Mouse (Mus musculus): ENCODE measurements around the gene Ahnak2. TPM values are rescaled to one million over a fixed set of nuclear protein-coding genes. Genes with fewer than 3 reads are reported as not detected.

The Ahnak2 gene
- total RNA-seq, 4 experiments from 2014 or later, result 4.7 to 11.9 (median 8.2) TPM

GRCm38 (mm10) chr12:112760154-112760926 lies 42.1 kb downstream of the Ahnak2 start, which contains the start of gene Pld4:
Gene Pld4 (plus strand): TSS chr12:112760655.
- DNase-seq (ENCODE audit: low spot score in 2 of 2), result peak in 1 of 2 experiments; percentile 4

DNA sequence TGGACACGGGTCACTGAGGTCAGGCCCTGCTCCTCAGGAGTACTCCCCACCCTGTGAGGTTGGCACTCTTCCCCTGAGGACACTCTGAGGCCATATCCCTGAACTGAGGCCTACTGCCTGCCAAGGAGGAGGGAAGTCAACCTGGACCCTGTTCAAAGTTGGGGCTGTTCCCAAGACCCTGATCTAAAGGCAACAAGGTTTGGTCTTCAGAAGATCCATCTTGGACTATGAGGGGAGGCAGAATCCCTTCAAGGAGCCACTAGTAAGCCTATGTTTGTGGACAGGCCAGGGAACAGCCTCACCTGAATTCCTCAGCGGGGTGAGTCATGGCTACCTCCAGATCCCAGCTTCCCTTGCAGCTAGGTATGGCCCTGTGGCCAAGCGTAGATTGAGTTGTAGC lies 43.0 kb downstream of the Ahnak2 start:
- DNase-seq (ENCODE audit: low spot score in 2 of 2), result peak in 1 of 2 experiments; percentile 2

GRCm38 (mm10) chr12:112757896-112758295 lies 44.6 kb downstream of the Ahnak2 start:
- DNase-seq (ENCODE audit: low spot score in 2 of 2), result peak in 1 of 2 experiments; percentile 1

GRCm38 (mm10) chr12:112755900-112756299 lies 46.6 kb downstream of the Ahnak2 start:
- no peak for DNase-seq (ENCODE audit: low spot score in 2 of 2)

- no peak for DNase-seq (ENCODE audit: low spot score in 2 of 2)
Observed at GRCm38 (mm10) chr12:112752399-112752798, 50.1 kb downstream of the Ahnak2 start.

DNA sequence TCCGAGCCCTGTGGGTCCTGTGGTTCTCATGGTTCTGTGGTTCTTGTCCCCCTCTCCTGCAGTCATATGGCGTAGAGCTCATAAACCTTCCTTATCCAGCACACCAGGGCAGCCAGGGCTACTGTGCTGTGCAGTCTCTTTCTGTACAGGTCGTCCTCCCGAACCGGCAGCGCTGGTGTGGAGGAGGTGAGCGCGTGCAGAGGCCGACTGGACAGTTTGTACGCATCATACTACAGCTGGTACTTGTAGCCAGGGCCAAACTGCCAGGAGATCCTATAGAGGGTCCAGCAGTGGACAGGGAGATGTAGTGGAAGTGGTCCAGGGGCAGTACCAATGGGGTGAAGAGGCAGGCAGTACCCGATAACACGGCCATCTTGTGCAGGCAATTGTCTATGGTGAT lies 51.5 kb downstream of the Ahnak2 start:
- no peak for DNase-seq (ENCODE audit: low spot score in 2 of 2)

DNA sequence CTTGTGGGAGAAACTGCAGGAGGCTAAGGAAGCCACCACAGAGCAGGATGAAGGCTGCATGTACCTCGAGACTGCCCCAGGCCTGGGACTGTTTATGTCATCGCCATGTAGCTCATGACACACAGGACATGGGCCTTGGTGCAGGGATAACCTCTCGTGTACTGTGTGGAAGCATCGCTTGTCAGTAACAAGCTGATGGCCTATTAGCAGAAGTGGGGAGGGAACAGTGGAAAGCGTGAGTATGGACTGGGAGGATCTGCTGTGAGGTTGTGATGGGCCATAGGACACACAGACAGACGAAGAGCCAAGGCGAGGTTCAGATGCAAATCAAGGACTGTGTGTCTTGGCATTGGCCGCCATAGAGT lies 54.9 kb downstream of the Ahnak2 start:
- DNase-seq (ENCODE audit: low spot score in 2 of 2), result no peak

GRCm38 (mm10) chr12:112746808-112747605 lies 55.5 kb downstream of the Ahnak2 start:
- no peak for DNase-seq (ENCODE audit: low spot score in 2 of 2)

DNA sequence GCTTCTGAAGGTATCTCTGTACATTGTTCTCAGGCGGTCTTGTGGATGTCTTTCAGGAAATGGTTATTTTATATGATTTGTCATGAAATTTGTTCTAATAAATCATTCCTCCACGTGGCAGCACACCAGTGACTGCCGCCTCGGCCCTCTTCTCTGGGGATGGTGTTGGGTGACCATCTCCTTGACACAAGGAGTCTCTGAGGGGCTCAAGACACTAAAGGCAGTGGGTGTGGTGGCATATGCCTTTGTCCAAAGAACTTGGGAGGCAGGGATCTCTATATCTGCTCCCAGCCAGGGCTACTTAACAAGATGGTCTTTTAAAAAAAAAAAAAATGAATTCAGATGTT lies 56.0 kb downstream of the Ahnak2 start:
- no peak for DNase-seq (ENCODE audit: low spot score in 2 of 2)

DNA sequence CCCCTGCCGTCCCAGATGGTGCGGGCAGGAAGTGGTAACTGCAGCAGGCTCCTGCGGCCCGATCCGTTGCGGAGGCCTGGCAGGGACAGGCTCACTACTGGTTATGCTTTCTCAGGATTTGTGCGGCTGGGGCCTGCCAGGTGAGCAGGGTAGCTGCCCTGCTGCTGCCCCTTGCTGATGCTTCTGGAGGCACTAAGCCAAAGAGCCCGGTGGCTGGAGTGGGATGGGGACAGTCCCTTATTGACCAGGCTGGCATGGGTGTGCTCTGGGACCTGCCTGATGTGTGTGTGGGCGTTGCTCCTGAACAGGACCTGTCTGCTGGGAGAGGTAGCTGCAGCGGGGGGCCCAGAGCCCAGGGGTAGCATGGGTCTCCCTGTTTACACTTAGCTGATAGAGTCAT lies 56.7 kb downstream of the Ahnak2 start:
- DNase-seq (ENCODE audit: low spot score in 2 of 2), result no peak

- no peak for DNase-seq (ENCODE audit: low spot score in 2 of 2)
Observed at GRCm38 (mm10) chr12:112744891-112745580, 57.4 kb downstream of the Ahnak2 start.

DNA sequence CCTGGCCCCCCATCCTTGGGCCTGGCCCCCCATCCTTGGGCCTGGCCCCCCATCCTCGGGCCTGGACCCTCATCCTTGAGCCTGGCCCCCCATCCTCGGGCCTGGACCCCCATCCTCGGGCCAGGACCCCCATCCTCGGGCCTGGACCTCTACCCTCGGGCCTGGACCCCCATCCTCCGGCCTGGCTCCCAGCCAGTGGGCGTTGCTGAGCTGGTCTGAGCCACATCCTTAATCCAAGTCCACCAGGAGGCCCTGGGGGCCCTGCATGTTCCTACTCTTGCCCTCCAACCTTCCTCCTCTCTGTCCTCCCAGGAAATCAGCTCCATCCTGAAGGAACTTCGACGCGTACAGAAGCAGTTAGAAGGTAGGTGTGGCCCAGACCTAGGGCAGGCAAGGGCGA lies 58.2 kb downstream of the Ahnak2 start:
- DNase-seq (ENCODE audit: low spot score in 2 of 2), result no peak

GRCm38 (mm10) chr12:112743168-112743975 lies 59.1 kb downstream of the Ahnak2 start:
- peak; percentile 84 to 90 for DNase-seq (ENCODE audit: low spot score in 2 of 2)

DNA sequence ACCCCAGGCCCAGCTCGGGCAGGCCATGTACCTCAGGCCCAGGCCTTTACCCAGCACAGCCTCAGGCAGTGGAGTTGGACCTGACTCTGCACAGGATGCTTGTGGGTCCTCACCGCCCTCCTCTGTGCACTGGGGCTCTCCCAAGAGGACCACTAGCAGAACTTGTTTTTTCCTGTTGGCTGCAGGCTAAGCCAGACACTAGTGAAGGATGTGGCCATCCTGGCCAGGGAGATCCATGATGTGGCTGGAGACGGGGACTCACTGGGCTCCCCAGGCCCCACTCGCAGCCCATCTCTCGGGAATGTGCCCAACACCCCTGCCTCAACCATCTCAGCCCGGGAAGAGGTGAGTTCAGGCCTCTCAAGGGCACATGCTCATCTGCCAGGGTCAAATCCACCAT lies 59.7 kb downstream of the Ahnak2 start:
- no peak for DNase-seq (ENCODE audit: low spot score in 2 of 2)

- DNase-seq (ENCODE audit: low spot score in 2 of 2), result no peak
Observed at GRCm38 (mm10) chr12:112739023-112739568, 63.4 kb downstream of the Ahnak2 start.

- DNase-seq (ENCODE audit: low spot score in 2 of 2), result no peak
Observed at GRCm38 (mm10) chr12:112738281-112739022, 64.0 kb downstream of the Ahnak2 start.

GRCm38 (mm10) chr12:112737761-112738160 lies 64.7 kb downstream of the Ahnak2 start:
- DNase-seq (ENCODE audit: low spot score in 2 of 2), result peak in 1 of 2 experiments; percentile 76

DNA sequence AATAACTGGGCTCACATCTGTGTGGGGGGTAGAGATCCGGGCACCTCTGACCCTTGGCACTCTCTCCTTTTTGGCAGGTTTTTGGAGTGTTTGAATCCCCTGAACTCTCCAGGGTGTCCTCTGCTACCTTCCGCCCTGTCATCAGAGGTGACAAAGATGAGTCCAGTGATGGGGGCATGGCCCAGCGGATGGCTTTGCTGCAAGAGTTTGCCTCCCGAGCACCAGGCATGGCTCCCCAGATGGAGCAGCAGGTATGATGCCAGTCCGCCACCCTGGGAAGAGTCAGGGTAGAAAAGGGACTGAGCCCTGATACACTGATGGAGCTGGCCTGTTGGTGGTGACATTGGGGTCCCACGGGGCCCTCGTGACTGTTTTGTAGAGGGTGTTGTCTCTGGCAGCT lies 65.4 kb downstream of the Ahnak2 start:
- no peak for DNase-seq (ENCODE audit: low spot score in 2 of 2)

DNA sequence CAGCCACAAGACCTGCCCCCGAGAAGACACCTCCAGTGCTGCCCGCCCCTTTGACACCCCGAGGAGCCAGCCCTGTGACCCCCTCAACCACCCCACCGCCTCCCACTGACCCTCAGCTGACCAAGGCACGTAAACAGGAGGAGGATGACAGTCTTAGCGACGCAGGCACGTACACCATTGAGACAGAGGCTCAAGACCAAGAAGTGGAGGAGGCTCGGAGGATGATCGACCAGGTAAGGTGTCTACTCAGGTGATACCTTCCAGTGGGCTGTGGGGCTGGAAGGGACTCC lies 65.9 kb downstream of the Ahnak2 start:
- no peak for DNase-seq (ENCODE audit: low spot score in 2 of 2)

- DNase-seq (ENCODE audit: low spot score in 2 of 2), result no peak
Observed at GRCm38 (mm10) chr12:112735896-112736635, 66.4 kb downstream of the Ahnak2 start.

Data from layer of hippocampus, adult 8-10 months (tissue).